Mouse (Mus musculus) ES-E14 (cell line): Measurements from ENCODE around the gene Dnah14. TPM values are rescaled to one million over a fixed set of nuclear protein-coding genes. Genes with fewer than 3 reads are reported as not detected.
A peak's percentile ranks its signal among the peaks of the same experiment; 100 is the strongest.
"Not testable (repeated sequence)": the region's sequence is repeated elsewhere in the genome, so short reads cannot be mapped to it uniquely, and the experiment has no call there.

ENCODE experiments used
- DNase-seq: peaks from one replicate; pipeline ENCODE4 v3.0.0-alpha.2; 2013; ENCODE audit warnings: low read depth, low spot score
- H3K27ac ChIP-seq: 2 replicates; pipeline ENCODE4 v1.5.1; 2012; ENCODE audit warnings: low read depth, mild to moderate bottlenecking, low read length, moderate library complexity, mixed read lengths; ENCODE audit not compliant: poor library complexity, insufficient read depth, severe bottlenecking
- H3K36me3 ChIP-seq: 2 replicates; pipeline ENCODE4 v1.6.1; 2012; ENCODE audit warnings: mild to moderate bottlenecking, low read length, moderate library complexity, mixed read lengths; ENCODE audit not compliant: control insufficient read depth, poor library complexity, insufficient read depth, severe bottlenecking
- H3K4me1 ChIP-seq, 2 experiments: fragments of 150-350 bp in 1 of 2; sonication (generic) in 1 of 2; 2 replicates each; pipeline ENCODE4 v1.6.1; 2012; ENCODE audit warnings: low read length in 2 of 2, mild to moderate bottlenecking in 1 of 2, mixed read lengths in 1 of 2; ENCODE audit not compliant: control insufficient read depth in 2 of 2, insufficient read depth in 2 of 2, poor library complexity in 1 of 2
- H3K4me3 ChIP-seq, 2 experiments: fragments of 150-350 bp in 1 of 2; sonication (generic) in 1 of 2; 2 replicates each; pipeline ENCODE4 v1.5.1; 2012; ENCODE audit warnings: low read length in 2 of 2, low read depth in 1 of 2, mild to moderate bottlenecking in 1 of 2, mixed read lengths in 1 of 2; ENCODE audit not compliant: insufficient read depth in 1 of 2, poor library complexity in 1 of 2, severe bottlenecking in 1 of 2
- H3K9ac ChIP-seq: 2 replicates; pipeline ENCODE4 v1.6.1; 2012; ENCODE audit warnings: low read depth, mild to moderate bottlenecking, low read length, mixed read lengths; ENCODE audit not compliant: poor library complexity, insufficient read depth, severe bottlenecking
- H3K9me3 ChIP-seq: fragments of 150-350 bp; sonication (generic); 2 replicates; pipeline ENCODE4 v1.6.1; 2012; ENCODE audit warnings: low read depth, mild to moderate bottlenecking, low read length; ENCODE audit not compliant: control insufficient read depth, insufficient read depth
- CHD2 ChIP-seq: IDR thresholded peaks from 2 replicates; pipeline ENCODE4 v1.6.1; 2014; ENCODE audit warnings: mild to moderate bottlenecking, low read depth, low read length, inconsistent platforms
- HCFC1 ChIP-seq: IDR thresholded peaks from 2 replicates; pipeline ENCODE4 v1.6.1; 2012; ENCODE audit warnings: low read length, inconsistent platforms, borderline replicate concordance; ENCODE audit not compliant: insufficient read depth
- MAFK ChIP-seq: IDR thresholded peaks from 2 replicates; pipeline ENCODE4 v1.6.1; 2014; ENCODE audit warnings: mild to moderate bottlenecking, low read depth, low read length, inconsistent platforms; ENCODE audit not compliant: insufficient read depth
- ZC3H11A ChIP-seq: IDR thresholded peaks from 2 replicates; pipeline ENCODE4 v1.6.1; 2012; ENCODE audit warnings: low read depth, mild to moderate bottlenecking, inconsistent platforms, low read length, borderline replicate concordance
- ZNF384 ChIP-seq: IDR thresholded peaks from 2 replicates; pipeline ENCODE4 v1.6.1; 2012; ENCODE audit warnings: low read depth, low read length, inconsistent platforms
- in situ Hi-C, 2 experiments: fragments of 600-800 bp; cut with MboI; formaldehyde crosslinking; loops; one replicate each; pipeline ENCODE4 v1.15.1; 2025; ENCODE audit warnings: low sequenced_read_pairs in 2 of 2, inconsistent platforms in 1 of 2; ENCODE audit not compliant: unreplicated experiment in 2 of 2
- total RNA-seq: library from RNA; depleted of rRNA; stranded (reverse); fragments of 300-350 nt; gene quantifications from 2 replicates; pipeline ENCODE4 v1.2.3, GENCODE M21; 2012

Gene Dnah14
- total RNA-seq, 1 experiment, result 1.9 TPM

DNA sequence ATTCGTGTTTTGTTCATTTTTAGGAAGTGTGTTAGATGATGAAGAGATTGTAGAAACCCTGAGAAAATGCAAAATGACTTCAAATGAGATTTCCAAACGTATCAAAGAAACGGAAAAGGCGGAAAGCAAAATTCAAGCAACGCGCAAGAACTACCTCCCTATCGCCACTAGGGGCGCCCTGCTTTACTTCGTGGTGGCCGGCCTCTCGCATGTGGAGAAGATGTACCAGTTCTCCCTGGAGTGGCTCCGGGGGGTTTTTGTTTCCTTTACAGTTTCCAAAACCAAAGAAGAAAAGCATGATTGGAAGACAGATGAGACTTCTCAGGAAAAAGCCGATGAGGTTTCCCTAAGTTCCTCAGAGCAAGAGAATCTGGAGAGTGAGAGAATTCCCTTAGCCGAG is 193.0 kb downstream of the Dnah14 start:
- DNase-seq, result peak; percentile 59
- Histone ChIP-seq H3K27ac (no peak overlapping the region), H3K36me3 (no peaks in the 10 kb centered on the region), H3K9me3 (no peaks in the 10 kb centered on the region), H3K4me1 (no peaks in the 10 kb centered on the region), H3K9ac (no peak overlapping the region), H3K4me3 (no peak overlapping the region)
- in situ Hi-C loops, result no loop called here
- TF ChIP-seq ZNF384, result no peak
- no peak for TF ChIP-seq HCFC1
- no peak for TF ChIP-seq ZC3H11A
- no peak for TF ChIP-seq MAFK
- TF ChIP-seq CHD2, result no peak

DNA sequence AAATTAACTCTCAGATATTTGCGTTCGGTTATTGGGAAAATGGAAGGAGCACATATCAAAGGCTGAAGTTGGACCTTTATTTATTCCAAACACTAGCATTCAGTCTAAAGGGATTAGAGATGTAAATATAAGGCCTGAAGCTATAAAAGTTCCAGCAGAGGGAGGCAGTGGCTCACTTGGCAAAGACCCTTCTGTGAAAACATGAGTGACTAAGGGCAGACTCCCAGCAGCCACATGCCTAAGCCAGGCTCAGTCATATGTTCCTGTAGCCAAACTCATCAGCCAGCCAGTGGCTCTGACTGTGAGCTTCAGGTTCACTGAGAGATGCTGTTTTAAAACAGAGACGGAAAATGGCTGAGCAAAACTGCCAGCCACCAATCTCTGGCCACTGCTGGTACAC is 195.5 kb downstream of the Dnah14 start:
- Histone ChIP-seq H3K27ac (no peak overlapping the region), H3K36me3 (no peaks in the 10 kb centered on the region), H3K9ac (no peak overlapping the region), H3K4me3 (no peak overlapping the region), H3K9me3 (no peaks in the 10 kb centered on the region), H3K4me1 (no peaks in the 10 kb centered on the region)
- TF ChIP-seq MAFK, result no peak
- no peak for TF ChIP-seq ZC3H11A
- TF ChIP-seq ZNF384, result no peak
- TF ChIP-seq CHD2, result no peak
- no peak for TF ChIP-seq HCFC1
- in situ Hi-C loops, result no loop called here
- no peak for DNase-seq

DNA sequence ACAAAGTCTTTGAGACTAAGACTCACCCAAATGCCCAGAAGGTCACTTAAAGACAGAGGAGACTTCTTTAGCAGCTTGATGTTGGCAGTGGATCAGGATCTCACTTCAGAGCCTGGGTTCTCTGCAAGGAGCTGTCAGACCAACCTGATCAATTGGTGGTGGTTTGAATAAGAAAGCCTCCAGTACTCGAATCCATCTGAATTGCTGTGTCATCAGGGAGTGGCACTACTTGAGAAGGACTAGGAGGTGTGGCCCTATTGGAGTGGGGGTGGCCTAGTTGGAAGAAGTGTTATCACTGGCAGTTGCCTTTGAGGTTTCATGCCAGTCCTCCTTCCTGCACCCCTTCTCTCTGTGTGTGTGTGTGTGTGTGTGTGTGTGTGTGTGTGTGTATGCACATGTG is 200.2 kb downstream of the Dnah14 start:
- H3K9me3 ChIP-seq, result no peaks in the 10 kb centered on the region

DNA sequence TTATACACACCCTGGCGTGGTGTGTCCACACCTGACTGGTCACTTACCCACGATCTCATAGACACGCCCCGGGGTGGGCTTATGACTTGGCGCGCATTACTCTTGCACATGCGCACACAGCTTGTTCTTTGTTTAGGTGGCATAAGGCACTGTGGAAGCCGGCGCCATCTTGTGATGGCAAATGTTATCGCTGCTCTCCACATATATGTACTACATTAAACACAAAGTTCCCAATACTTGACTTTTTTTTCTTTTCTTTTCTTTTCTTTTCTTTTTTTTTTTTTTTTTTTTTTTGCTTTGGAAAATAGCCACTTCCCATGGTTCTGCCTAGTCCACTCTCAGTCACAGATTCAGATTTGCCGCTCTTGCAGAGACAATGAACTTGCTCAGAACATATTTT is 206.2 kb downstream of the Dnah14 start:
- not testable (repeated sequence) for H3K9me3 ChIP-seq

More for the DNA sequence above, 200.2 kb downstream of the Dnah14 start:
- TF ChIP-seq MAFK (peak; percentile 63; the same call in 1 of the 2 replicates), ZC3H11A (no peak)
- H3K4me3 ChIP-seq, result no peak overlapping the region
- no peak overlapping the region for H3K27ac ChIP-seq
- no peaks in the 10 kb centered on the region for H3K36me3 ChIP-seq
- in situ Hi-C loops, result no loop called here
- H3K9ac ChIP-seq, result no peak overlapping the region
- DNase-seq, result no peak
- no peaks in the 10 kb centered on the region for H3K4me1 ChIP-seq

DNA sequence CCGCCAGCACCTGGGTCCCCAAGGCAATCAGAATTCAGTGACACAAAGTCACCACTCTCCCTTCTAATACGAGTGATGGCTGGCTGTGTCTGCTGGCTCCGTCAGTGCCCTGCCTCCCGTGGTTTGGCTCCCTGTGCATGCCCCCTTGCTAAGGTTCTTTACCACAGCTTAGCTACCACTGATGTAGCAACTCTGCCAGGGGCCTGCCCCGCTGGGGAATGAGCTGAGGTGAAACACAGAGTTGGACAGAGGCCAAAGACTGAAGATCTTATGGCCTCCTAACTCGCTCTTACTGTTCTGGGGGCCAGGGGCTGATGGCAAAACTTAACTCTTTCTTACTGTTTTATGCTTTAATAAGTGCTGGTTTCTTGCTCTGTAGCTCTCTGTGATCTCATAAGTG is 213.6 kb downstream of the Dnah14 start:
- no peaks in the 10 kb centered on the region for H3K36me3 ChIP-seq
- in situ Hi-C loops, result no loop called here
- no peaks in the 10 kb centered on the region for H3K4me1 ChIP-seq
- no peaks in the 10 kb centered on the region for H3K9me3 ChIP-seq
- TF ChIP-seq CHD2 (no peak), ZC3H11A (no peak), ZNF384 (no peak), HCFC1 (no peak), MAFK (no peak)
- H3K4me3 ChIP-seq, result no peak overlapping the region
- DNase-seq, result no peak
- no peak overlapping the region for H3K9ac ChIP-seq
- no peak overlapping the region for H3K27ac ChIP-seq

More for the DNA sequence above, 206.2 kb downstream of the Dnah14 start:
- in situ Hi-C loops, H3K9ac ChIP-seq, H3K4me3 ChIP-seq, H3K4me1 ChIP-seq, H3K36me3 ChIP-seq, DNase-seq, H3K27ac ChIP-seq: not testable (repeated sequence)
